Mouse (Mus musculus): ENCODE data around the gene Adm. TPM values are rescaled to one million over a fixed set of nuclear protein-coding genes. Genes with fewer than 3 reads are reported as not detected.

Adm gene
- polyA plus RNA-seq, 1 experiment from 2014 or later: 4.6 TPM

DNA sequence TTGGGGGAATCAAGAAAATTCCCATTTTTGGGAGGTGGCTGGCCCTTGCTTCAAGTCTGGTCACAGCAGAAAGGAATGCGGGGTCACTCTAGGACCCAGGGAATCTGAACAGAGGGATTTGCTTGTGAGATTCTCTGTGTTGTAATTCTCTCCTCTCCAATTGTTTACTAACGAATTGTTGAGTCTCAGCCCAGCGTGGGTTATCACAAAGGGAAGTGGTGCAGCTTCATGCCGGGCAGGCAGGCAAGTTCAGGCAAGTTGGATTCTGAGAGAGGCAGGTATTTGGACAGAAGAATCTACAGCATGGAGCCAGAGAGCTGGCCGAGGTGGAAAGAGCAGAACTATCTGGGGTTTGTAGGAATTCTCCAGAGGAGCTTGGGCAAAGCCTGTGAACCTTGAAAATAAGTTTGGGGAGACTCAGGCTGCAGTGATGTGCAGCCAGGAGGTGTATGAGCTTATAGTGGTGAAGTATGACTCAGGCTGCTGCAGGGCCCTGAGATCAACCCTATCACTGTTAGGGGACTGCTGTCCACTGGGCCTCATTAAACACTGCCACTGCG lies 43.7 kb downstream of the Adm start:
- Histone ChIP-seq H3K4me3 (ENCODE audit: low read depth, low read length) (no peak overlapping the region), H3K9ac (ENCODE audit: low read length) (no peak overlapping the region), H3K27me3 (ENCODE audit: control insufficient read depth, insufficient read depth, low read length) (no peaks in the 10 kb centered on the region), H3K27ac (ENCODE audit: low read depth, low read length) (no peak overlapping the region), H3K4me2 (no peak overlapping the region), H3K4me1 (ENCODE audit: control insufficient read depth, insufficient read depth, low read length) (no peaks in the 10 kb centered on the region), H3K36me3 (ENCODE audit: control insufficient read depth, insufficient read depth, low read length) (no peaks in the 10 kb centered on the region), H3K9me3 (ENCODE audit: control insufficient read depth, low read length) (no peaks in the 10 kb centered on the region)
- ATAC-seq (ENCODE audit: low FRiP score): no peak
- 44% methylated on average over 6 of the region's 6 CpGs for WGBS
- DNase-seq (ENCODE audit: low spot score, missing footprints): no peak

Other genes with a start within 250 kb of the Adm start
- gene Sbf2, start 12.7 kb upstream of the Adm start, polyA plus RNA-seq (2014; fragmentation: Nextera tagmentation; extraction: Ambion mirVana): 34.6 and 35.9 TPM in 2 replicates
- gene Ampd3, start 140.5 kb downstream of the Adm start, polyA plus RNA-seq (2014; fragmentation: Nextera tagmentation; extraction: Ambion mirVana): 1.4 and 2.6 TPM in 2 replicates
- 27.7 and 28.0 TPM in 2 replicates for gene Rnf141, start 216.8 kb downstream of the Adm start, polyA plus RNA-seq (2014; fragmentation: Nextera tagmentation; extraction: Ambion mirVana)
- 3.6 and 4.5 TPM in 2 replicates for gene Lyve1, start 235.6 kb downstream of the Adm start, polyA plus RNA-seq (2014; fragmentation: Nextera tagmentation; extraction: Ambion mirVana)